Mouse (Mus musculus) cerebellum, postnatal 4 days (tissue): ENCODE results near the gene Zfp689.
A peak's percentile ranks its signal among the peaks of the same experiment; 100 is the strongest.
"Not testable (repeated sequence)": the region's sequence is repeated elsewhere in the genome, so short reads cannot be mapped to it uniquely, and the experiment has no call there.

Experiments used
- DNase-seq, 2 experiments: peaks; one replicate each; pipeline ENCODE4 v3.0.0; 2022; ENCODE audit warnings: low spot score in 2 of 2, mixed read lengths in 1 of 2

Gene Zfp689

DNA sequence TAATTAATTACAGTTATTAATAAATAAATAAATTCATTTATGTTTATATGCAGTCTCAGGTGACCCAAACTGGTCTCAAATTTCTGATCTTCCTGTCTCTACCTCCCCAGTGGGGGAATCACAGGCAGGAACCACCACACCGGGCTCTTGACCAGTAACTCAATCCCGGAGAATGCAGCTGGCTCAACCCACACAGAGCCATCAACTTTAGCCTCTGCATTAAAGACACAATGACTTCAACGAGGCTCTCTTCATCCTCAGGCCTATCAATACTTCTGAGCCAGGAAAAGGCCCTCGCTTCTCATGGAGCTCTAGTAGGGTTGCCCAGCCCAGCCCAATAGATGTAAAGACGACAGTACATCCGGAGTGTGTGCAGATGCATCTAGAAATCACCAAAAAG lies 44.9 kb downstream of the Zfp689 start:
- not testable (repeated sequence) for DNase-seq

DNA sequence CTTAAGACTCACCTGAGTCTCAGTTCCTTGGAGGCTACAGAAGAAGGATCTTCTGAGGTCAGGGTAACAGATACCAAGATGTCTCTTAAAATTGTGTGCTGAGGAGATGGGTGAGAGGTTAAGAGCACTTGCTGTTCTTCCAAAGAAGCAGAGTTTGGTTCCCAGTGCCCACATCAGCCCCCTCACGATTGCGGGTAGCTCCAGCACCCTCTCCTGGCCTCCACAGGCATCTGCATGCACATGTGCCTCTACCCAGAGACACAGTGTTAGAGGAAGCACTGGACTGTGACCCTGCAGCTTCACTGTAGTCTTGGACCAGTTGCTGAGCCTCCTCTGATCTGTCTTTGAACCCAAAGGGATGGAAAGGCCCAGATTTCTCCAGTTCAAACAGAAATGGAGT lies 46.0 kb downstream of the Zfp689 start:
- DNase-seq, result no peak

DNA sequence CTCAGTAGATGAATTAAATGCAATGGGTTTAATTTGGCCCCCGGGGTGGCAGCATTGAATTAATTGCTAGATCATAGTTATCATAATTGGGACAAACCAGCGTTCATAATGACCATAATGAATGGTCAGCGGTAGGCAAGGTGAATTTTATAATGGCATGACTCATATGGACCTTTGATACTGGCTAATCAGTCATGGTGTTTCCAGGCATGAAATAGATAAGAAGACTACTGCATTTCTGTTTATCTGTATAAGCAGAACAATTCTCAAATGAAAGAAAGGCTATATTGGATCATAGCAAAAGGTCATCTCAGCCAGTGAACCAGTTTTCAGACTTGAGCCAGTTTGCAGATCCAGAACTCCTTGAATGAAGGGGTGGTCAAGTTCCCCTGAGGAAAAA lies 48.6 kb downstream of the Zfp689 start:
- no peak for DNase-seq

DNA sequence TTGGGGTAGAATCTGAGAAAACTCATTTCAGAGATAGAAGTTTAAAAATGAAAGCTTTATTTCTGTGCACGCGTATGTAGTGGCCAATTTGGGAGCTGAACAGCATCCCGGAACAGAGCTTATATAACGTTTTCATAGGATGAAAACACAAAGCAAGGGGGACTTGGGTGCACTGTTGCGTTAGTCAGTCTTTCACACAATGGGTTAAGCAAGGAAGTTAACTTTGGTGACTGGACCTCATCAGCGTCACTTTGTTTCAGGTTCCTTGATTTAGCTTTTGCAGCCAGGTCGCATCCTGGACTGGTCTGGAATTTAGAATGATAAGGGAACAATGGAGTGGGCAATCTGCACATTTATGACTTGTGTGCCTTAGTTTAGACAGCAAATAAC lies 55.0 kb downstream of the Zfp689 start:
- no peak for DNase-seq

DNA sequence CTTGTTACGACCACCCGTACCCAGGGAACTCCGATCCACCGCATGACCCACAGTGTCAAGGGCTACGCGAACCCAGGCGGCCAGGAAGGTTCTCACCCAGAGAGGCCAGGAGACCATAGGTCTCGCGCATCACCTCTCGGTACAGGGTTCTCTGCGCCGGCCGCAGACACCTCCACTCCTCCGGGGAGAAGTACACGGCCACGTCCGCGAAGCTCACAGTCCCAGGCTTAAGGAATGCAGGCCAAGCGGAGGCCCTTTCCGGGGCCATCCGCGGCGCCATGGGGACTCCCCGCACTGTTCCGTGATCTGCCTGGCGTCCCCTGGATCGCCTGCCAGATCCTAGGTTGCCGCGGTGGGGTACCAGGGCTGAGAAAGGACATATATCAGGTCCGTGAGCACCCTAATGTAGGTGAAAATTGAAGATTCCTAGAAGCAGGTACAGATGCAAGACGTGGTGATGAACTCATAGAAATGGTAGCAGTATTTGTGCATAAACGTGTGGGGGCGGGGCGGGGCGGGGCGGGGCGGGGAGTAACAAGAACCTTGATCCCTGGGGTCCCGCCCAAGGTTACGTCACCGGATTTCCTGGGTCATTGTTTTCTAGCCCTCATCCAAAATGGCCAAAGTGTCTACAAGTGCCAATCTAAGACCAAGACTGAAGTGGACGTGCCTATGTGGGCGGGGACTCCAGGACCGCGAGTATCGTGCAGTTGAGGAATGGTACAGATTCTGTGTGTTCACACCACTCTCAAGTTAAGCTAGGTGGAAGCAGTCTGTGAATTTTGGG lies 55.6 kb downstream of the Zfp689 start, which contains the start of gene E430018J23Rik:
Gene E430018J23Rik (minus strand): TSS at position 473 of the 787 bp plus-strand sequence.
- peak; percentile 89 to 95 for DNase-seq

DNA sequence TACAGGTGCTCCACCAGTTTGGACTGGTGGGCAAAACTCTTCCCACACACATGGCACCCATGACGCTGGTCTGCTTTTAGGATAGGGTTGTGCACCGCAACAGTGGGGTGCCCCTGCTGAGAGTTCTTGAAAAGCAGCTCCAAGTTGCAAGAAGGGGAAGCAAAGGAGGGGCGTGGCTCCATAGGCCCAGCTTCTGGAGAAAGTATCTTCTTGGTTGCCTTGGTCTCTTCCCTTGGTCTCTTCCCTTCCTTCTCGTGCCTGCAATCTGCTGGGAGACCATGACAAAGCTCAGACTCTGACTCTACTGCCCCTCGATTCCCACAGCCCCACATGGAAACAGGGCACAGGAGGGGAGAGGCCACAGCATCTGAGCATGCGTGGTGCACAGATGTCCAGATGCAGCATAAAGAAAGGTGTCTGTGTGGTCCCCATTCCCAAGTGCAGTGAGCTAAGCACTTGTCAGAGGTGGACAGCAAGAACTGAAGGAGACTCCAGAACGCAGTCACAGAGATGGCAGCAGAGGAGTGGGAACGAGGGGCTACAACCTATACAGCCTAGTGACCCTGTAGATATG lies 56.6 kb downstream of the Zfp689 start:
- no peak for DNase-seq
